Mouse (Mus musculus) stomach, postnatal 0 days (tissue): ENCODE data around the gene 6030468B19Rik. TPM values are rescaled to one million over a fixed set of nuclear protein-coding genes. Genes with fewer than 3 reads are reported as not detected.

Source experiments
- ATAC-seq: fragments of 200-750 bp; cut with Nextera tagmentation; 2 replicates; pipeline ENCODE4 v1.8.0; 2017; ENCODE audit not compliant: low FRiP score, low TSS enrichment
- DNase-seq: peaks from one replicate; pipeline ENCODE4 v3.0.0-alpha.2; 2016; ENCODE audit warnings: low spot score
- H3K27ac ChIP-seq: fragments of 300-500 bp; sonication (generic); replicated peaks from 2 replicates; pipeline ENCODE4 v1.5.1; 2014; ENCODE audit warnings: mild to moderate bottlenecking, control low read depth
- H3K27me3 ChIP-seq: fragments of 300-500 bp; sonication (generic); 2 replicates; pipeline ENCODE4 v1.6.1; 2014; ENCODE audit warnings: low read length; ENCODE audit not compliant: control insufficient read depth, insufficient read depth
- H3K36me3 ChIP-seq: fragments of 300-500 bp; sonication (generic); 2 replicates; pipeline ENCODE4 v1.6.1; 2014; ENCODE audit warnings: low read length, mixed read lengths; ENCODE audit not compliant: control insufficient read depth, insufficient read depth
- H3K4me1 ChIP-seq: fragments of 300-500 bp; sonication (generic); replicated peaks from 2 replicates; pipeline ENCODE4 v1.6.1; 2014; ENCODE audit warnings: antibody characterized with exemption; ENCODE audit not compliant: control insufficient read depth, insufficient read depth
- H3K4me2 ChIP-seq: fragments of 300-500 bp; sonication (generic); replicated peaks from 2 replicates; pipeline ENCODE4 v1.6.1; 2014; ENCODE audit warnings: low read depth, mild to moderate bottlenecking, control low read depth, moderate library complexity
- H3K4me3 ChIP-seq: fragments of 300-500 bp; sonication (generic); 2 replicates; pipeline ENCODE4 v1.5.1; 2014; ENCODE audit warnings: low read depth, low read length, control low read depth
- H3K9ac ChIP-seq: fragments of 300-500 bp; sonication (generic); 2 replicates; pipeline ENCODE4 v1.6.1; 2014; ENCODE audit warnings: mild to moderate bottlenecking, low read length, control low read depth, mixed read lengths
- H3K9me3 ChIP-seq: fragments of 300-500 bp; sonication (generic); 2 replicates; pipeline ENCODE4 v1.6.1; 2016; ENCODE audit warnings: low read length; ENCODE audit not compliant: control insufficient read depth
- CTCF ChIP-seq: IDR thresholded peaks from 2 replicates; pipeline ENCODE4 v1.5.1; 2016; ENCODE audit warnings: antibody characterized with exemption, low read depth, mild to moderate bottlenecking, moderate library complexity
- EP300 ChIP-seq: optimal IDR thresholded peaks from 2 replicates; pipeline ENCODE3; 2016; ENCODE audit warnings: antibody characterized with exemption
- WGBS: fragments of 180-500 bp; shearing (Covaris S2); extraction: QIAGEN DNeasy Blood & Tissue Kit; methylation state at CpG from one replicate; pipeline ENCODE4 v1.1.7; 2014; 5-methylcytosine and 5-hydroxymethylcytosine counted together
- polyA plus RNA-seq: library from polyadenylated mRNA; unstranded; fragments of >200 nt; fragmentation: Nextera tagmentation; extraction: Ambion mirVana; gene quantifications from 2 replicates; pipeline ENCODE4 v1.2.1, GENCODE M21; 2015

The 6030468B19Rik gene
- polyA plus RNA-seq, 1 experiment from 2014 or later = not detected

DNA sequence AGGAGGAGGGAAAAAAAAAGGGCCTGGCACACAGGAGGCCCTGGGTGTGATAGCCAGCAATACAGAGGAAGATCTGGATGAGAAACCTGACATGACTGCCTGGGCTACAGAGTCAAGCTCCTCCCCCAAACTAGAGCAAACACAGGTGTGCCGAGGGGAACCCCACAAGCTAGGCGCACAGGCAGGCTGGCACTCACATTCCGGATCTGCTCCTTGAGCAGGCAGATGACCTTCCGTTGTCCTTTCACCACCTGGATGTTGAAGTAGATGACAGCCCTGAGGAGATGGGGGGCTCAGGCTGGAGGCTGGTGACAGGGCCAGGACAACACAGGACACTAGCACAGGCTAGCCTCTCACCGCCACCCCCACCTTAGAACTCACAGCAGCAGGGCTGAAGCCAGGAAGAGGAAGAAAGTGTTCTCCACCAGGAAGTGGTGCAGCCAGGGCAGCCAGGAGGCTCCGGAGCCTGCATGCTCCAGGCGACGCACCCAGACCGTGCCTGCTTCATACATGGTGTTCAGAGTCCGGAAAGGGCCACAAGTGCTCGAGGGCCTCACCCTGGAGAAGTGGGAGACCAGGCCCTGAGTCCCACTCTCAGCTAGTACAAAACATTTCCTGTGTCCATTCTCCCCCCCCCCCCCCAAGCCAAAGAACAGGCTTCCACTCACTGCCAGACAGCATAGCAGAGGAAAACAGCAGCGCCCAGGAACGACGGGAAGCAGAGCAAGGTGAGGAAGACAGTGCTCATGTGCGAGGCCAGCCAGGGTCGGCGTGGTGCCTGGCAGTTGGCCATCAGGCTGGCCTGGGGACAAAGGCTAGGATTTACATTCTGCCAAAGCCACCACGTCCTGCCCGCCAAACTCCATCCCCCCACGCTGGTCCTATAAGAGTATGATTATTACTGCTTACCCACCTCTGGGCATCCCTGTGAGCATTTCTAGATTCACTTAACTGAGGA lies 28.5 kb upstream of the 6030468B19Rik start:
- peaks cover under 1% of the 10 kb centered on the region; the same call in 1 of the 2 replicates for H3K36me3 ChIP-seq
- H3K4me2 ChIP-seq = no peak overlapping the region
- ATAC-seq = peak; percentile 40
- peak; percentile 52 for DNase-seq
- H3K9me3 ChIP-seq = no peaks in the 10 kb centered on the region
- no peak overlapping the region for H3K9ac ChIP-seq
- H3K4me1 ChIP-seq = no peaks in the 10 kb centered on the region
- WGBS = 64% methylated on average over 20 of the region's 20 CpGs
- H3K4me3 ChIP-seq = no peak overlapping the region
- H3K27me3 ChIP-seq = no peaks in the 10 kb centered on the region
- no peak for TF ChIP-seq EP300
- TF ChIP-seq CTCF = no peak
- H3K27ac ChIP-seq = peak overlapping the region; percentile 58; the same call in 1 of the 2 replicates

DNA sequence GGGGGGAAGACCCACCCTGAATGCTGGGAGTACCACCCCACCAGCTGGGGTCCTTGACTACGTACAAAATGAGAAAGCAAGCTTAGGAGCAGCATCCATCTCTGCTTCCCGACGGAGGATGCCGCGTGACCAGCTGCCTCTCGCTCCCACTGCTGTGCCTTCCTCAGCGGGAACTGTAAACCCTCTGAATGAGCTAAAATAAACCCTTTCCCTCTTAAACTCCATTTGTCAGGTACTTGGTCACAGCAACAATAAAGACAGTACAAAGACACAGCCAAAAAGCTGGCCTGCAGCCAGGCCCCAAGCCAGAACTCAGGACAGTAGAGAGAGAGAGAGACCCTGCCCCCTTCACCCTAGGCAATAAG lies 27.8 kb upstream of the 6030468B19Rik start:
- no peak overlapping the region for H3K27ac ChIP-seq
- 73% methylated on average over 7 of the region's 7 CpGs for WGBS
- no peaks in the 10 kb centered on the region for H3K27me3 ChIP-seq

DNA sequence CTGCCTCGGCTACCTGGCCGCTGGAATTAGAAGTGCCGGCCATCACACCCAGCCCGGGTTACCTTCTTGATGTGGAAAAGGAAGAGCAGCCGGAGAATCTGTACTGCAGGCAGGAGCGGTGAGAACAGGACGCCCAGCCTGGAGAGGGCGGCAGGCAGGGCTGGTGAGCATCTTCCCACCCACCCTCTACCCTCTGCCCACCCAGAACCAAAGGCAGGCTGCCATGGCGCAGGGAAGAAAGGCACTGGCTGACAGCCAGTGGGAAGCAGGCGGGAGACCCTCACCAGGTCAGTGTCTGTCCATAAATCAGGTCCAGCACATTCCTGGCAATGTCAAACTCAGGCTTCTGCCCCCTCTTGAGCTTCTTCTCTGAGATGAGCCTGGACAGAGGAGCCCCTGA lies 27.1 kb upstream of the 6030468B19Rik start:
- no peak overlapping the region for H3K27ac ChIP-seq
- DNase-seq (no peak), ATAC-seq (no peak)
- no peak for TF ChIP-seq CTCF
- TF ChIP-seq EP300 = no peak
- no peak overlapping the region for H3K4me3 ChIP-seq
- no peak overlapping the region for H3K4me2 ChIP-seq
- H3K9me3 ChIP-seq = no peaks in the 10 kb centered on the region
- H3K36me3 ChIP-seq = no peaks in the 10 kb centered on the region; the same call in 1 of the 2 replicates
- H3K9ac ChIP-seq = no peak overlapping the region
- WGBS = 72% methylated on average over 10 of the region's 10 CpGs
- H3K27me3 ChIP-seq = no peaks in the 10 kb centered on the region
- H3K4me1 ChIP-seq = no peaks in the 10 kb centered on the region

More for the DNA sequence above, 27.8 kb upstream of the 6030468B19Rik start:
- no peak for ATAC-seq
- Histone ChIP-seq H3K36me3 (no peaks in the 10 kb centered on the region; the same call in 1 of the 2 replicates), H3K9me3 (no peaks in the 10 kb centered on the region), H3K9ac (no peak overlapping the region), H3K4me1 (no peaks in the 10 kb centered on the region), H3K4me2 (no peak overlapping the region), H3K4me3 (no peak overlapping the region)
- TF ChIP-seq EP300 = no peak
- TF ChIP-seq CTCF = no peak
- DNase-seq = no peak

DNA sequence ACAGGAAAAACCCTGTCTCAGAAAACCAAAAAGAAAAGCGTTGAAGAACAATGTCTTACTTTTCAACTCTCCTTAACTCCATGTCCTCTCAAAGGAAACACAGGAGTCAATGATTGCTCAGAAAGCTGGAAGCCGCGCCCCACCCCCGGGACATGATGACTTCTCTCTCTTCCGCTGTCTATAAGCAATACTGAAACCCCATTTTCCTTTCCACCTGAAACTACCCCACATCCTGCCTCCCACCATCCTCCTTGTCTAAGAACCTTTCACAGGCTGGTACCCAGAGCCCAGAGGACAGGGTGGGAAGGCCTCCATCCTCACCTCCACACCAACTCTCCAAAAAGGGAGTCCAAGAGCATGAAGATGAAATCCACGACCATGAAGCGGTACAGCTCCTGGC lies 25.1 kb upstream of the 6030468B19Rik start:
- ATAC-seq (no peak), DNase-seq (no peak)

DNA sequence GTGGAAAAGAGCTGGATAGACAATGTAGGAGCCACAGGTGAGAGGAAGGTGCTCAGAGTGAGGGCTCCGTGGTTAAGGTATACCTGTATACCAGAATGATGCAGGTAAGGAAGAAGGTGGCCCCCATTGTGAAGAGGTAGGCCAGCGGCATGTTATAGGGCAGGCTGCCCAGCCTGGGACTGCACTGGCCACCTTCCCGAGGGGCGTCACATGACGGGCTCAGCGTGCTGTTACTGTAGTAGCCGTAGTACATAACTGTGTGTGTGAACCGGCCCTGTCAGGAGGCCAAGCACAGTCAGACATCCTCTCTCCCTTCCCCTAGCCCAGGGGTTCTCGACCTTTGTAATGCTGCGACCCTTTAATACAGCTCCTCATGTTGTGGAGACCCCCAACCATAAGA lies 22.5 kb upstream of the 6030468B19Rik start:
- 93% methylated on average over 10 of the region's 10 CpGs for WGBS
- Histone ChIP-seq H3K36me3 (0 out of 2 replicates have a peak, but pooled peaks cover 2% of the 10 kb centered on the region), H3K4me2 (no peak overlapping the region), H3K9me3 (no peaks in the 10 kb centered on the region), H3K27ac (no peak overlapping the region), H3K4me3 (no peak overlapping the region), H3K4me1 (no peaks in the 10 kb centered on the region), H3K9ac (no peak overlapping the region), H3K27me3 (no peaks in the 10 kb centered on the region)
- ATAC-seq (no peak), DNase-seq (no peak)
- TF ChIP-seq CTCF (no peak), EP300 (no peak)

More for the DNA sequence above, 25.1 kb upstream of the 6030468B19Rik start:
- H3K4me1 ChIP-seq = no peaks in the 10 kb centered on the region
- no peak overlapping the region for H3K9ac ChIP-seq
- H3K9me3 ChIP-seq = no peaks in the 10 kb centered on the region
- TF ChIP-seq EP300 = no peak
- no peak for TF ChIP-seq CTCF
- H3K27ac ChIP-seq = no peak overlapping the region
- no peak overlapping the region for H3K4me3 ChIP-seq
- no peak overlapping the region for H3K4me2 ChIP-seq
- WGBS = 94% methylated on average over 7 of the region's 7 CpGs
- no peaks in the 10 kb centered on the region for H3K27me3 ChIP-seq
- 0 out of 2 replicates have a peak, but pooled peaks cover 1% of the 10 kb centered on the region for H3K36me3 ChIP-seq

DNA sequence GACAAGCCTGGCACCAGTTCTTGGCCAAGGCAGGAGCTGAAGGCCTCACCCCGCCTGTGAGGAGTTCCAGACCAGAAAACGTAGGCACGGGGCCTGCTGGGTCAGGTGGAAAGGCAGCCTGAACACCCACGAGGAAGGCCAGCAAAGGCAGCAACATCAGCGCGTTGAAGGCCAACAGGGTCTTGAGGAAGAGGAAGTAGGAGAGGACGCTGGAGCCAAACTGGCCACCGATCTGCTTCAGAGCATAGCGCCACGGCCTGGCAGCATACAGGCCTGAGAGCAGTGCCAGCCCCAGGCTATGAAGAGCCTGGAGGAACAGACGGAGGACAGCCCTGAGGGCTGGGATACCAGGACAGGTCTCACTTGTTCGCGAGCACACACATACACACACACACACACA lies 21.9 kb upstream of the 6030468B19Rik start:
- 83% methylated on average over 13 of the region's 13 CpGs for WGBS
- Histone ChIP-seq H3K4me2 (no peak overlapping the region), H3K4me3 (no peak overlapping the region), H3K4me1 (no peaks in the 10 kb centered on the region), H3K9me3 (no peaks in the 10 kb centered on the region), H3K27ac (no peak overlapping the region), H3K36me3 (0 out of 2 replicates have a peak, but pooled peaks cover 2% of the 10 kb centered on the region), H3K27me3 (no peaks in the 10 kb centered on the region), H3K9ac (no peak overlapping the region)
- DNase-seq (no peak), ATAC-seq (no peak)
- TF ChIP-seq CTCF (no peak), EP300 (no peak)
